Mouse (Mus musculus) spleen, adult 2 months (tissue): ENCODE data around the gene Aldh1l1.

ENCODE experiments used
- CTCF ChIP-seq: fragments of 200-500 bp; IDR thresholded peaks from 2 replicates; pipeline ENCODE4 v1.5.1; 2011; ENCODE audit warnings: mild to moderate bottlenecking, inconsistent platforms; ENCODE audit not compliant: insufficient read depth, insufficient read length, insufficient replicate concordance; ENCODE audit errors: extremely low read depth
- POLR2A ChIP-seq: fragments of 200-500 bp; IDR thresholded peaks from 2 replicates; pipeline ENCODE4 v1.6.1; 2011; ENCODE audit warnings: low read depth, low read length, inconsistent platforms

- peak; percentile 78; the same call in 1 of the 2 replicates for TF ChIP-seq CTCF
- TF ChIP-seq POLR2A = no peak
Measured at GRCm38 (mm10) chr6:90607196-90607595, 121.0 kb downstream of the Aldh1l1 start.
